Mouse (Mus musculus) thymus, postnatal 36 days (tissue): ENCODE measurements around the gene Mical2.

Experiments used
- DNase-seq, 2 experiments: peaks; one replicate each; pipeline ENCODE4 v3.0.0; 2022; ENCODE audit warnings: mixed read lengths in 2 of 2

Mical2 gene

GRCm38 (mm10) chr7:112242587-112242986, 16.9 kb downstream of the Mical2 start:
- no peak for DNase-seq

DNA sequence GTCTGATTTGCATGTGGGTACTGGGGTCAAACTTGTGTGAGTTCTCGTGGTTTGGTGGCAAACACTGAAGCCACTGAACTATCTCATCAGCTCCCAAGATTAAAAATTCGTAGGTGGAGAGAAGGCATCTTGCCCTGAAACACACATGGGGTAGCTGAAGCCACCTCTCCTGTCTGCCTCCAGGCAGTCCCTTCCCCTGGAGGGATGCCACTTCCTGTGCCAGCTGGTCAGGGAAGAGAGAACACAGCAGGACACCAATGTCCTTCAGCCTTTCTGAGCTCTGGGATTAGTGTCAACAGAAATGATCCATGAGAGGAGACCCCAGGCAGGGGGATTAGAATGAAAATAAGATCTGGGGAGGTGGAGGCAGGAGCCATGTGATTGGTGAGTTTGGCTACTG, 18.4 kb downstream of the Mical2 start:
- DNase-seq = no peak

DNA sequence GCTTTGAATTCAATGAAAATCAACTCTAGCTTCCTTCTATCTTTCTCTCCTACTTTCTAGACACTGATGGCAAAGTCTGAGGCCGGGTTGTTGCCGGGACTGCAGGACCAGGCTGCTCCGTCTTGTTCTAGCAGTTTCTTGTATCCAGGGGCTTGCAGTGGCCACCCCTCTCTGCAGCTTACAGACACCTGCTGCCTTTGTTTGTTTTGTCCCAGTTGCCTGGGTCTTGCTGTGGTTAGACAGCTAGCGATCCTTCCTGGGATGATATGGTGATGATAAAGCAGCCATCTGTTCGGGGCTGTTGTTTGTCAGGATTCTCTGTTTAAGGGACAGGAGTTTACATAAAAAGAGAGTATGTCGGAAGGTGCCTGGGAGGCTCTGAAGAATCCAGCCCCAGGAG, 19.0 kb downstream of the Mical2 start:
- DNase-seq = no peak

GRCm38 (mm10) chr7:112245839-112246438, 20.3 kb downstream of the Mical2 start:
- no peak for DNase-seq

GRCm38 (mm10) chr7:112246442-112246841, 20.8 kb downstream of the Mical2 start:
- DNase-seq = no peak

DNA sequence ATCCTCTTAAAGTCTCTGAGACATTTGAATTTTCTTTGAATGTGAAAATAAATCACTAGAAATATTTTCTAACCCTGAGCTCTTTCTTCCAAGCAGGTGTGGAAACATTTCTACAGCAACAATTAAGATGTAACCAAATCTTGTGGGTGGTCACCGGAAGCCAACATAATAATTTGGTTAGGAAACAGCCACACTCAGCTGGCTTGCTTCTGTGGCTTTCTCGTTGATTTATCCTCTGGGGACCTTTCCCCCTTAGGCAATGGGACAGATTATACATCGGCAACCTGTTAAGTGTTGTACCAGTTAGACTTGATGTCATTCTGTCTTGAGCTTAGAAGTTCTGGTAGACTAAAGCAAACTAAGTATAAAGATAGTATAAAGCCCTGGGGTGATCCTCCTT, 22.2 kb downstream of the Mical2 start:
- DNase-seq = no peak

- no peak for DNase-seq
These were observed 23.8 kb downstream of the Mical2 start for GRCm38 (mm10) chr7:112249476-112249875.

GRCm38 (mm10) chr7:112252065-112252464, 26.4 kb downstream of the Mical2 start:
- DNase-seq = no peak

- DNase-seq = no peak
These were observed 28.6 kb downstream of the Mical2 start for GRCm38 (mm10) chr7:112254233-112254632.

GRCm38 (mm10) chr7:112255248-112255866, 29.7 kb downstream of the Mical2 start:
- DNase-seq = no peak

DNA sequence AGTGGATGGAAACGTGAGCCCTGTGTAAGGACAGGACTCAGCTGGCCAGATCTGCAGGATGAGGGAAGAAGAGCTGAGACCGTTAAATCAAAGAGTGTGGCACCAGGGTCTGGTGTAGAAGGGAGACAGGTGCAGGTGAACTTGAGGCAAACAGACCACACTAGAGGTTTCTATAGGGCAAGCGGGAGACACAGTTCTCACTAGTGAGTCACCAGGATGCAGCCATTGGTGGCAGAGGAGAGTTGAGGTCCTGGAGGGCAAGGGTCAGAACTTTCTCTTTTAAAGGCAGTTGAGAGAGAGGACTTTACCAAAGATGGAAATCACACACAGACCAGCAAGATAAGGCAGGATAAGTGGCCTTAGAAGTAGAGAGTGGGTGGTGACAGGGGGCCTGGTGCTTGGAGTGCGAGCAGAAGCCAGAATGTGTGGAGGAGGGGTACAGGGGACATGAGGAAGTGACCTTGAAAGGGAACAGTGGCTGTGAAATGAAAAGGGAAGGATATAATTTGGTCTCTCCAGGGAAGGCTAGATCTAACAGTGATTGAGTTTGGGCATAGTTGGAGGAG, 32.8 kb downstream of the Mical2 start:
- DNase-seq = no peak

DNA sequence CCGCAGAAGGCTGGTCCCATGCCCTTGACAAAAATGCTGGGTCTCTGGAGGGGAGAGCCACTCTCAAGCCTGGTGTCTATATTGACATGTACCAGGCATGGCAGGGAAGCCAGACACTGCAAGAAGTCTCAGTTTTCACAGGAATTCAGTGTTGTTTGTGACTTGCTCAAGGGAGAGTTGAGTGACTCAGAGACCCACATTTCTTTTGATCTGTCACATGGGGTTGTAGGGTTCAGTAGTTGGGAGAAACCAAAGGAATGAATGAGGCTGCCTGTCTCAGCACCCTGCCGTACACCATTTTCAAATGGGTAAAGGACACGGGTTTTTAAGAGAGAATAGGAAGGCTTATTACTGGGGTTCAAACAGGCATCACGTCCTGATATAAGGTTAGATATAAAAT, 33.6 kb downstream of the Mical2 start:
- DNase-seq = no peak

- DNase-seq = no peak
These were observed 35.5 kb downstream of the Mical2 start for GRCm38 (mm10) chr7:112261121-112261520.

- no peak for DNase-seq
These were observed 41.6 kb downstream of the Mical2 start for GRCm38 (mm10) chr7:112267266-112267665.

DNA sequence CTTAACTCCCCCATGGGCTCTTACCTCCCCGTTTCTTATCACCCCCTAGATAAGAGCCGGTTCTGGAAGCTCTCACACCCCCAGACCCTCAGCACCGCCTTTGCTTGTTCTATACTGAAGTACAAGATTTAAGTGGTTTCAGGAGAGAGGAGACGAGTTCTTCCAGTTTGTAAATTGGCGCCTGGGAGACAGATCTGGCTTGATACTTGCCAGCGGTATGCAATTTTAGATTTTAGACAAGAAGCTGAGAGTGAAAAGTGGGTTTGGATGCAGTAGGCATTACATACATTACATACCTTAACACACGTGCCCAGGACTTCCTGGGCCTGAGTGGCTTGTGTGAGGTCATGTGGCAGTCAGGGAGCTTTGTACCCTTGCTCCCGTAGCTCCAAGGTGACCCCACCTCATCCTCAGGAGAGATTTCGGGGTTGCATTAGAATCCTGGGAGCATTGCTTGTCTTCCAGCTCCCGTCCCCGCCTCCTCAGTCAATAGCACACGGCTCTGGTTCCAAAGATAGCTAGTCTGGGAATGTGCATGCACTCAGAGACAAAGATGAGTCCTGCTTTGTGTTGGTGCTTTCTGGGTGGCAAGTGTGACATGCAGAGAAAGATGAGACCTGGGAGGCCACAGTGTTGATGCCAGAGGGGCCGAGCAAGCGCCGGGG, 43.2 kb downstream of the Mical2 start:
- no peak for DNase-seq

- DNase-seq = no peak
These were observed 45.2 kb downstream of the Mical2 start for GRCm38 (mm10) chr7:112270870-112271269.

DNA sequence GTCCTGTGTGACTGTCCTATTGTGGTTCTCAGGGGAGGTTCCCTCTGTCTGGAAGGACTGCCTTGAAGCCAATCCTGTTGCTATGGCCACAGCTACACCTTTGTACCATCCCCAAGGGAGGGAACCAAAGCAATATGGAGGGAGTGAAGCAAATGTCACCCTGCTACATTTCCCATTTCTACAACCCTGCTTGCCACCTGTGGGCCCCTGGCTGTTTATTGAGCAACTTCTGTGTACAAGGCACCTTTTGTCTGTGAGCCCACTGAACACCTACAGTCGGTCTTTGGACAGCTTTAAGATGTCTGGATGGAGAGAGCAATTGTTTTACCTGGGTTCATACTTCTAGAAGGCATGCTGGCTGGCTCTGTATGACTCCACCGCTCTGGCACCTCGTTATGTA, 46.0 kb downstream of the Mical2 start:
- DNase-seq = no peak

GRCm38 (mm10) chr7:112272692-112273091, 47.0 kb downstream of the Mical2 start:
- DNase-seq = no peak

- no peak for DNase-seq
These were observed 47.8 kb downstream of the Mical2 start for GRCm38 (mm10) chr7:112273451-112273850.

- DNase-seq = no peak
These were observed 49.0 kb downstream of the Mical2 start for GRCm38 (mm10) chr7:112274611-112275010.

GRCm38 (mm10) chr7:112275093-112275492, 49.4 kb downstream of the Mical2 start:
- peak; percentile 8 to 35 for DNase-seq

GRCm38 (mm10) chr7:112275883-112276282, 50.2 kb downstream of the Mical2 start:
- DNase-seq = no peak

DNA sequence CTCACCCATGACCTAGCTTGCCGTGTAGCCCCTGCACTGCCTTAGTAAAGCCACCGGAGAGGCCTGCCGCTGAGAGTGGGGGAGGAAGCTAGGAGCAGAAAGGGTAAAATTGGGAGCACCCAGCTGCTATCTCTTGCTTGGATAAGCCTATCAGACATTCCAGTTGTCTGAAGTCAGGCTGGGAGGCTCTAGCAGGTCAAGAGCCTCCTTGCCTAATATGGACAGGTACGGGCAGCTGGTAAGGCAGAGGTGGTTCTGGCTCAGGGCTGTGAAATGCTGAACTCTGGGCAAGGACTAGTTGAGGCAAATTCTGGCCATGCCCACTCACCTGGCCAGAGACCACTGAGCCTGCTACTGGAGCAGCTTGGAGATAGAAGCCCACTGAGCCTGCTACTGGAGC, 51.2 kb downstream of the Mical2 start:
- DNase-seq = no peak

DNA sequence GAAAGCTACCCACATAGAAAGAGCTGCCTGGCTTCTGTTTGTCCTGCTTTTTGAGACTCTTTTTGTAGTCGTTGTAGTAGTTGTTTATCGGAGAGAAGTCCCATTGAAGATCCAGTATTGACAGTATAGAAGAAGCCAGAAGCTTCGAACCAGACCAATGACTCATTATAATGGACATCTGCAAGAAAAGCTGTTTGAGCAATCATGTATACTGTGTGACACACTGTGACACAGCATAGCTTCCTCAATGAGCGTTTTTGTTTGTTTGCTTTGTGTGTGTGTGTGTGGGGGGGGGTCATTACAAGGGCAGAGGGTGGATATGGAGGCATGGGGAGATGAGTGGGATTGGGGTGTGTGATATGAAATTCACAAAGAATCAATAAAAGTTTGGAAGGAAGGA, 53.0 kb downstream of the Mical2 start:
- DNase-seq = no peak
